Mouse (Mus musculus): ENCODE results near the gene Per2. TPM values are rescaled to one million over a fixed set of nuclear protein-coding genes. Genes with fewer than 3 reads are reported as not detected.

Gene Per2
- total RNA-seq, 1 experiment = 0.58 TPM

- no peak overlapping the region for H3K4me3 ChIP-seq (ENCODE audit: insufficient read depth in 1 of 2, low read depth in 1 of 2, low read length in 2 of 2, poor library complexity in 1 of 2, severe bottlenecking in 1 of 2)
- no peak overlapping the region for H3K27ac ChIP-seq (ENCODE audit: insufficient read depth, low read depth, low read length, poor library complexity, severe bottlenecking)
- in situ Hi-C loops (cut with MboI; ENCODE audit: low sequenced_read_pairs in 2 of 2, unreplicated experiment in 2 of 2) = no loop called here
- TF ChIP-seq ZNF384 (IDR thresholded peaks at IDR 0.05; ENCODE audit: low read depth, low read length) (no peak), CHD2 (IDR thresholded peaks at IDR 0.05; ENCODE audit: low read depth, low read length) (no peak), MAFK (IDR thresholded peaks at IDR 0.05; ENCODE audit: insufficient read depth, low read depth, low read length) (no peak), ZC3H11A (IDR thresholded peaks at IDR 0.05; ENCODE audit: borderline replicate concordance, low read depth, low read length) (no peak), HCFC1 (IDR thresholded peaks at IDR 0.05; ENCODE audit: borderline replicate concordance, insufficient read depth, low read length) (no peak)
- H3K4me1 ChIP-seq (ENCODE audit: control insufficient read depth in 2 of 2, insufficient read depth in 2 of 2, low read length in 2 of 2, poor library complexity in 1 of 2) = peaks cover 0 to 2% of the 10 kb centered on the region in 2 experiments; a peak in 1 of 4 replicates
- DNase-seq (ENCODE audit: low read depth, low spot score) = peak; percentile 57
- H3K9me3 ChIP-seq (ENCODE audit: control insufficient read depth, insufficient read depth, low read depth, low read length) = no peaks in the 10 kb centered on the region
- H3K36me3 ChIP-seq (ENCODE audit: control insufficient read depth, insufficient read depth, low read length, poor library complexity, severe bottlenecking) = peaks cover 68% of the 10 kb centered on the region
- no peak overlapping the region for H3K9ac ChIP-seq (ENCODE audit: insufficient read depth, low read depth, low read length, poor library complexity, severe bottlenecking)
Observed at GRCm38 (mm10) chr1:91380453-91381090, 78.6 kb downstream of the Per2 start.

GRCm38 (mm10) chr1:91373414-91373835 lies 85.7 kb downstream of the Per2 start:
- peaks cover 63% of the 10 kb centered on the region for H3K36me3 ChIP-seq (ENCODE audit: control insufficient read depth, insufficient read depth, low read length, poor library complexity, severe bottlenecking)
- H3K9me3 ChIP-seq (ENCODE audit: control insufficient read depth, insufficient read depth, low read depth, low read length) = no peaks in the 10 kb centered on the region
- no peak for DNase-seq (ENCODE audit: low read depth, low spot score)
- no peak overlapping the region for H3K9ac ChIP-seq (ENCODE audit: insufficient read depth, low read depth, low read length, poor library complexity, severe bottlenecking)
- H3K4me1 ChIP-seq (ENCODE audit: control insufficient read depth in 2 of 2, insufficient read depth in 2 of 2, low read length in 2 of 2, poor library complexity in 1 of 2) = peaks cover 2 to 5% of the 10 kb centered on the region in 2 experiments; a peak in 2 of 4 replicates
- H3K27ac ChIP-seq (ENCODE audit: insufficient read depth, low read depth, low read length, poor library complexity, severe bottlenecking) = no peak overlapping the region
- H3K4me3 ChIP-seq (ENCODE audit: insufficient read depth in 1 of 2, low read depth in 1 of 2, low read length in 2 of 2, poor library complexity in 1 of 2, severe bottlenecking in 1 of 2) = no peak overlapping the region
- in situ Hi-C loops (cut with MboI; ENCODE audit: low sequenced_read_pairs in 2 of 2, unreplicated experiment in 2 of 2) = no loop called here
- TF ChIP-seq CHD2 (IDR thresholded peaks at IDR 0.05; ENCODE audit: low read depth, low read length) (no peak), ZNF384 (IDR thresholded peaks at IDR 0.05; ENCODE audit: low read depth, low read length) (no peak), HCFC1 (IDR thresholded peaks at IDR 0.05; ENCODE audit: borderline replicate concordance, insufficient read depth, low read length) (no peak), ZC3H11A (IDR thresholded peaks at IDR 0.05; ENCODE audit: borderline replicate concordance, low read depth, low read length) (no peak), MAFK (IDR thresholded peaks at IDR 0.05; ENCODE audit: insufficient read depth, low read depth, low read length) (no peak)

- TF ChIP-seq ZC3H11A (IDR thresholded peaks at IDR 0.05; ENCODE audit: borderline replicate concordance, low read depth, low read length) (no peak), ZNF384 (IDR thresholded peaks at IDR 0.05; ENCODE audit: low read depth, low read length) (no peak), MAFK (IDR thresholded peaks at IDR 0.05; ENCODE audit: insufficient read depth, low read depth, low read length) (no peak), HCFC1 (IDR thresholded peaks at IDR 0.05; ENCODE audit: borderline replicate concordance, insufficient read depth, low read length) (no peak), CHD2 (IDR thresholded peaks at IDR 0.05; ENCODE audit: low read depth, low read length) (no peak)
- in situ Hi-C loops (cut with MboI; ENCODE audit: low sequenced_read_pairs in 2 of 2, unreplicated experiment in 2 of 2) = no loop called here
- DNase-seq (ENCODE audit: low read depth, low spot score) = no peak
- H3K36me3 ChIP-seq (ENCODE audit: control insufficient read depth, insufficient read depth, low read length, poor library complexity, severe bottlenecking) = peaks cover 34% of the 10 kb centered on the region
- H3K27ac ChIP-seq (ENCODE audit: insufficient read depth, low read depth, low read length, poor library complexity, severe bottlenecking) = no peak overlapping the region
- peaks cover 2 to 5% of the 10 kb centered on the region in 2 experiments; a peak in 2 of 4 replicates for H3K4me1 ChIP-seq (ENCODE audit: control insufficient read depth in 2 of 2, insufficient read depth in 2 of 2, low read length in 2 of 2, poor library complexity in 1 of 2)
- no peaks in the 10 kb centered on the region for H3K9me3 ChIP-seq (ENCODE audit: control insufficient read depth, insufficient read depth, low read depth, low read length)
- H3K4me3 ChIP-seq (ENCODE audit: insufficient read depth in 1 of 2, low read depth in 1 of 2, low read length in 2 of 2, poor library complexity in 1 of 2, severe bottlenecking in 1 of 2) = 0 out of 4 replicates have a peak overlapping the region, but pooled peaks of 1 of the 2 experiments have one; percentile 2
- H3K9ac ChIP-seq (ENCODE audit: insufficient read depth, low read depth, low read length, poor library complexity, severe bottlenecking) = no peak overlapping the region
Observed at GRCm38 (mm10) chr1:91370055-91370454, 89.1 kb downstream of the Per2 start.

- in situ Hi-C loops (cut with MboI; ENCODE audit: low sequenced_read_pairs in 2 of 2, unreplicated experiment in 2 of 2) = no loop called here
- peaks cover 30% of the 10 kb centered on the region for H3K36me3 ChIP-seq (ENCODE audit: control insufficient read depth, insufficient read depth, low read length, poor library complexity, severe bottlenecking)
Observed at GRCm38 (mm10) chr1:91369408-91369807, 89.7 kb downstream of the Per2 start.

More at GRCm38 (mm10) chr1:91369408-91369807, 89.7 kb downstream of the Per2 start:
- TF ChIP-seq MAFK (IDR thresholded peaks at IDR 0.05; ENCODE audit: insufficient read depth, low read depth, low read length) (no peak), CHD2 (IDR thresholded peaks at IDR 0.05; ENCODE audit: low read depth, low read length) (no peak), ZNF384 (IDR thresholded peaks at IDR 0.05; ENCODE audit: low read depth, low read length) (no peak), HCFC1 (IDR thresholded peaks at IDR 0.05; ENCODE audit: borderline replicate concordance, insufficient read depth, low read length) (no peak), ZC3H11A (IDR thresholded peaks at IDR 0.05; ENCODE audit: borderline replicate concordance, low read depth, low read length) (no peak)
- Histone ChIP-seq H3K9ac (ENCODE audit: insufficient read depth, low read depth, low read length, poor library complexity, severe bottlenecking) (no peak overlapping the region), H3K4me1 (ENCODE audit: control insufficient read depth in 2 of 2, insufficient read depth in 2 of 2, low read length in 2 of 2, poor library complexity in 1 of 2) (peaks cover 2 to 5% of the 10 kb centered on the region in 2 experiments; a peak in 2 of 4 replicates), H3K9me3 (ENCODE audit: control insufficient read depth, insufficient read depth, low read depth, low read length) (no peaks in the 10 kb centered on the region), H3K4me3 (ENCODE audit: insufficient read depth in 1 of 2, low read depth in 1 of 2, low read length in 2 of 2, poor library complexity in 1 of 2, severe bottlenecking in 1 of 2) (no peak overlapping the region), H3K27ac (ENCODE audit: insufficient read depth, low read depth, low read length, poor library complexity, severe bottlenecking) (no peak overlapping the region)
- DNase-seq (ENCODE audit: low read depth, low spot score) = no peak
